Mouse (Mus musculus) CH12.LX (cell line): ENCODE measurements at regions not wholly inside any gene's neighbourhood (a gene's known extent, or its start where the extent isn't known, plus 50 kb on each side); places are given as distances from the start of the nearest gene placed in this dataset.

Source experiments
- CHD2 ChIP-seq: IDR thresholded peaks from 2 replicates; pipeline ENCODE4 v1.6.1; 2011; ENCODE audit warnings: low read length, improper control_type of control experiment
- CTCF ChIP-seq, 2 experiments: IDR thresholded peaks in 1 of 2; conservative IDR thresholded peaks in 1 of 2; 2 replicates each; pipeline ENCODE4 v1.5.1; 2011 to 2012; ENCODE audit warnings: low read depth in 2 of 2, low read length in 2 of 2, improper control_type of control experiment in 1 of 2, inconsistent platforms in 1 of 2, mild to moderate bottlenecking in 1 of 2, moderate library complexity in 1 of 2
- ETS1 ChIP-seq: conservative IDR thresholded peaks from 2 replicates; pipeline ENCODE4 v1.6.1; 2012; ENCODE audit warnings: low read depth, mild to moderate bottlenecking, inconsistent platforms, low read length, improper control_type of control experiment, moderate library complexity
- POLR2A ChIP-seq: IDR thresholded peaks from 2 replicates; pipeline ENCODE4 v1.6.1; 2011; ENCODE audit warnings: low read depth, mild to moderate bottlenecking, improper control_type of control experiment, low read length
- SIN3A ChIP-seq: IDR thresholded peaks from 2 replicates; pipeline ENCODE4 v1.6.1; 2012; ENCODE audit warnings: low read length, improper control_type of control experiment, inconsistent platforms
- TCF12 ChIP-seq: IDR thresholded peaks from 2 replicates; pipeline ENCODE4 v1.6.1; 2014; ENCODE audit warnings: low read depth, mild to moderate bottlenecking, inconsistent platforms, low read length, improper control_type of control experiment
- USF1 ChIP-seq: IDR thresholded peaks from 2 replicates; pipeline ENCODE4 v1.6.1; 2014; ENCODE audit warnings: low read depth, mild to moderate bottlenecking, inconsistent platforms, low read length, improper control_type of control experiment

GRCm38 (mm10) chr13:112194991-112195390 is 93.3 kb upstream of the Ankrd55 start:
- TF ChIP-seq TCF12 (no peak), SIN3A (no peak), CHD2 (no peak), CTCF (conservative IDR thresholded peaks at IDR 0.05 in 1 of 2, IDR thresholded peaks at IDR 0.05 in 1 of 2; ENCODE audit: low read depth in 2 of 2, low read length in 2 of 2) (no peak), POLR2A (no peak), ETS1 (no peak), USF1 (no peak)
